ENCODE assay signal across 1 mouse cellular context in genomic region chr6:83124851-83125312, GRCm38 (mm10).
TF ChIP-seq lines count a peak whose summit lies in the region.

No protein-coding gene starts in this region.

TF ChIP-seq in myocyte, 11 proteins besides CTCF, POLR2A, EP300 and RAD21 (continued from another document):
- TF ChIP-seq SRF (IDR thresholded peaks at IDR 0.05; ENCODE audit: control insufficient read depth, insufficient read length, low read depth) (peak; percentile 59), MYOD1 (IDR thresholded peaks at IDR 0.05; ENCODE audit: control insufficient read depth in 1 of 3, insufficient read length in 2 of 3, low read depth in 2 of 3) (no peak), USF1 (IDR thresholded peaks at IDR 0.05; ENCODE audit: low read depth) (no peak)
